Mouse (Mus musculus): ENCODE results near the gene Sp3.
"Not testable (repeated sequence)": the region's sequence is repeated elsewhere in the genome, so short reads cannot be mapped to it uniquely, and the experiment has no call there.

Gene Sp3

GRCm38 (mm10) chr2:72997586-72997985 is 17.3 kb upstream of the Sp3 start:
- ChIA-PET CTCF (interaction anchor here in 1 of 4 experiments (1.0 kb wide), 1 partner anchor 57 kb away, joined by 3 read pairs; no protein-coding TSS in a partner anchor), POLR2A (interaction anchor here (0.5 to 8.9 kb wide), 26 partner anchors 9 to 475 kb away, joined by 3 to 58 read pairs (median 6); partner anchors contain the start of gene Sp3 (in 3 of the 4))

- CTCF ChIA-PET, result interaction anchor here in 2 of 4 experiments (0.5 to 1.0 kb wide), 3 partner anchors 25 to 58 kb away, joined by 3 to 12 read pairs (median 3); no protein-coding TSS in a partner anchor
These were observed 16.6 kb upstream of the Sp3 start for GRCm38 (mm10) chr2:72996808-72997378.

GRCm38 (mm10) chr2:72995346-72996097 is 15.3 kb upstream of the Sp3 start:
- ChIA-PET POLR2A (interaction anchor here (0.6 to 8.9 kb wide), 23 partner anchors 8 to 333 kb away, joined by 3 to 58 read pairs (median 7); partner anchors contain the start of gene Sp3 (in 3 of the 4)), CTCF (interaction anchor here in 1 of 4 experiments (1.0 kb wide), 1 partner anchor 10 kb away, joined by 3 read pairs; no protein-coding TSS in a partner anchor)

More at GRCm38 (mm10) chr2:72996808-72997378, 16.6 kb upstream of the Sp3 start:
- POLR2A ChIA-PET, result interaction anchor here (0.5 to 8.9 kb wide), 29 partner anchors 7 to 417 kb away, joined by 3 to 58 read pairs (median 5); partner anchors contain the start of gene Sp3 (in 3 of the 4)

- POLR2A ChIA-PET, result interaction anchor here (0.6 to 8.9 kb wide), 19 partner anchors 9 to 1979 kb away, joined by 3 to 58 read pairs (median 4); partner anchors contain the start of gene Sp3 (in 2 of the 4)
- CTCF ChIA-PET, result interaction anchor here in 2 of 4 experiments (0.7 to 1.2 kb wide), 3 partner anchors 13 to 52 kb away, joined by 3 read pairs; partner anchors contain the start of gene Sp3 (in 1 of the 2)
These were observed 13.9 kb upstream of the Sp3 start for GRCm38 (mm10) chr2:72994165-72994564.

GRCm38 (mm10) chr2:72992497-72992896 is 12.3 kb upstream of the Sp3 start:
- ChIA-PET CTCF (no interaction called here), POLR2A (interaction anchor here in 3 of 4 experiments (0.7 to 8.9 kb wide), 12 partner anchors 8 to 80 kb away, joined by 3 to 58 read pairs (median 6); partner anchors contain the start of gene Sp3 (in 3 of the 3))

- POLR2A ChIA-PET, result interaction anchor here in 3 of 4 experiments (0.7 to 4.9 kb wide), 7 partner anchors 8 to 35 kb away, joined by 3 to 39 read pairs (median 4); partner anchors contain the start of gene Sp3 (in 3 of the 3)
These were observed 8.7 kb upstream of the Sp3 start for GRCm38 (mm10) chr2:72988945-72989344.

GRCm38 (mm10) chr2:72986616-72987015 is 6.4 kb upstream of the Sp3 start, which contains the start of gene Gm11084:
Gm11084 (minus strand) TSS chr2:72986716.
- CTCF ChIA-PET, result interaction anchor here in 1 of 4 experiments (0.6 kb wide), 1 partner anchor 1388 kb away, joined by 6 read pairs; no protein-coding TSS in a partner anchor
- POLR2A ChIA-PET, result interaction anchor here in 2 of 4 experiments (1.2 to 1.6 kb wide), 3 partner anchors 37 to 77 kb away, joined by 3 to 6 read pairs (median 5); no protein-coding TSS in a partner anchor

More at GRCm38 (mm10) chr2:72988945-72989344, 8.7 kb upstream of the Sp3 start:
- CTCF ChIA-PET, result not testable (repeated sequence)

- ChIA-PET POLR2A (interaction anchor here (0.6 to 2.5 kb wide), 29 partner anchors 8 to 470 kb away, joined by 3 to 40 read pairs (median 4); partner anchors contain the start of gene Sp9 (in 1 of the 4)), CTCF (interaction anchor here in 1 of 4 experiments (0.7 kb wide), 1 partner anchor 10 kb away, joined by 3 read pairs; no protein-coding TSS in a partner anchor)
These were observed 5.3 kb upstream of the Sp3 start for GRCm38 (mm10) chr2:72985516-72985915.

GRCm38 (mm10) chr2:72984806-72985205 is 4.6 kb upstream of the Sp3 start:
- POLR2A ChIA-PET, result interaction anchor here (0.7 to 2.5 kb wide), 27 partner anchors 8 to 469 kb away, joined by 3 to 40 read pairs (median 4); no protein-coding TSS in a partner anchor

GRCm38 (mm10) chr2:72983211-72983610 is 3.0 kb upstream of the Sp3 start:
- ChIA-PET CTCF (no interaction called here), POLR2A (interaction anchor here in 1 of 4 experiments (1.2 to 3.9 kb wide), 2 partner anchors 12 to 45 kb away, joined by 3 to 52 read pairs; no protein-coding TSS in a partner anchor)

More at GRCm38 (mm10) chr2:72984806-72985205, 4.6 kb upstream of the Sp3 start:
- CTCF ChIA-PET, result interaction anchor here in 1 of 4 experiments (0.7 kb wide), 1 partner anchor 11 kb away, joined by 3 read pairs; no protein-coding TSS in a partner anchor

GRCm38 (mm10) chr2:72982110-72982785 is 2.0 kb upstream of the Sp3 start:
- ChIA-PET CTCF (interaction anchor here in 1 of 4 experiments (0.7 kb wide), 1 partner anchor 63 kb away, joined by 4 read pairs; no protein-coding TSS in a partner anchor), POLR2A (interaction anchor here in 3 of 4 experiments (0.6 to 3.9 kb wide), 17 partner anchors 8 to 1264 kb away, joined by 3 to 52 read pairs (median 7); no protein-coding TSS in a partner anchor)

GRCm38 (mm10) chr2:72981441-72982109 is 1.3 kb upstream of the Sp3 start:
- ChIA-PET POLR2A (interaction anchor here (0.5 to 3.9 kb wide), 35 partner anchors 9 to 643 kb away, joined by 3 to 52 read pairs (median 6); no protein-coding TSS in a partner anchor), CTCF (interaction anchor here in 2 of 4 experiments (0.6 to 0.7 kb wide), 2 partner anchors 64 to 1071 kb away, joined by 4 to 5 read pairs; no protein-coding TSS in a partner anchor)

GRCm38 (mm10) chr2:72981075-72981420 is 802 bp upstream of the Sp3 start:
- CTCF ChIA-PET, result interaction anchor here in 2 of 4 experiments (0.6 to 1.0 kb wide), 3 partner anchors 11 to 1071 kb away, joined by 3 to 5 read pairs (median 3); no protein-coding TSS in a partner anchor
- POLR2A ChIA-PET, result interaction anchor here (0.6 to 3.9 kb wide), 43 partner anchors 8 to 1930 kb away, joined by 3 to 52 read pairs (median 6); partner anchors contain the start of genes Cir1 (in 1 of the 4) and Scrn3 (in 1 of the 4)

GRCm38 (mm10) chr2:72979659-72980071 is 581 bp downstream of the Sp3 start:
- POLR2A ChIA-PET, result interaction anchor here (0.6 to 3.9 kb wide), 62 partner anchors 9 to 913 kb away, joined by 3 to 52 read pairs (median 5); partner anchors contain the start of genes Cir1 (in 2 of the 4), Scrn3 (in 2 of the 4), Atf2 (in 1 of the 4) and Cdca7 (in 1 of the 4)
- CTCF ChIA-PET, result interaction anchor here in 3 of 4 experiments (0.5 to 0.8 kb wide), 5 partner anchors 14 to 299 kb away, joined by 3 to 7 read pairs (median 3); no protein-coding TSS in a partner anchor

- ChIA-PET POLR2A (interaction anchor here in 3 of 4 experiments (0.6 to 3.9 kb wide), 34 partner anchors 9 to 914 kb away, joined by 3 to 52 read pairs (median 5); partner anchors contain the start of gene Atf2 (in 1 of the 3)), CTCF (interaction anchor here in 2 of 4 experiments (0.5 to 0.6 kb wide), 4 partner anchors 15 to 1323 kb away, joined by 3 to 7 read pairs (median 4); no protein-coding TSS in a partner anchor)
These were observed 1.2 kb downstream of the Sp3 start for GRCm38 (mm10) chr2:72978901-72979658.

Data from embryonic stem cell, embryonic (primary cell).